Mouse (Mus musculus): Measurements from ENCODE around the gene Tff2. TPM values are rescaled to one million over a fixed set of nuclear protein-coding genes. Genes with fewer than 3 reads are reported as not detected.

Tff2 gene
- total RNA-seq, 4 experiments from 2014 or later = not detected

Other genes starting within 250 kb of the Tff2 start
- not detected for gene Glp1r, start 242.5 kb downstream of the Tff2 start, total RNA-seq (2022)
- gene Umodl1, start 189.6 kb downstream of the Tff2 start, total RNA-seq (2022) = not detected
- 1 to 10 TPM; 1.2 to 1.8 (median 1.5) TPM for gene Abcg1, start 86.6 kb downstream of the Tff2 start, total RNA-seq (2022)
- not detected for gene Tff3, start 14.6 kb downstream of the Tff2 start, total RNA-seq (2022)
- gene Tff1, start 21.0 kb upstream of the Tff2 start, total RNA-seq (2022) = not detected
- gene Tmprss3, start 54.7 kb upstream of the Tff2 start, total RNA-seq (2022) = not detected
- not detected for gene Ubash3a, start 63.6 kb upstream of the Tff2 start, total RNA-seq (2022)
- 1 to 10 TPM; 1.8 to 8.3 (median 4.9) TPM for gene Rsph1, start 133.1 kb upstream of the Tff2 start, total RNA-seq (2022)
- gene Slc37a1, start 142.5 kb upstream of the Tff2 start, total RNA-seq (2022) = 1 to 10 TPM; 2.4 to 4.6 (median 3.0) TPM
- 1 to 10 TPM; 1.3 to 2.9 (median 2.1) TPM for gene Pde9a, start 241.9 kb upstream of the Tff2 start, total RNA-seq (2022)

Data from gastrocnemius, adult 8-10 months (tissue).